Mouse (Mus musculus) C2C12 (cell line): ENCODE measurements around the gene Aptx.

Experiments
- CEBPB ChIP-seq: IDR thresholded peaks from one replicate; pipeline ENCODE4 v1.6.1; 2011; ENCODE audit warnings: low read depth, mild to moderate bottlenecking, control low read depth, moderate library complexity
- CTCF ChIP-seq: IDR thresholded peaks from one replicate; pipeline ENCODE4 v1.5.1; 2011; ENCODE audit not compliant: control insufficient read depth, insufficient read depth, insufficient read length
- MAX ChIP-seq: IDR thresholded peaks from one replicate; pipeline ENCODE4 v1.6.1; 2011; ENCODE audit warnings: mild to moderate bottlenecking, control low read depth
- MYOG ChIP-seq: IDR thresholded peaks from one replicate; pipeline ENCODE4 v1.6.1; 2011; ENCODE audit not compliant: control insufficient read depth, insufficient read length; ENCODE audit errors: extremely low read depth
- USF1 ChIP-seq: IDR thresholded peaks from one replicate; pipeline ENCODE4 v1.6.1; 2011; ENCODE audit warnings: low read depth, mild to moderate bottlenecking, control low read depth, moderate library complexity

- TF ChIP-seq CTCF (no peak), USF1 (no peak), MAX (no peak), CEBPB (no peak), MYOG (no peak)
Measured at GRCm38 (mm10) chr4:40717141-40717540, 14.1 kb upstream of the Aptx start.
